Mouse (Mus musculus): Measurements from ENCODE around the gene Fam78a. TPM values are rescaled to one million over a fixed set of nuclear protein-coding genes. Genes with fewer than 3 reads are reported as not detected.

Gene Fam78a
- polyA plus RNA-seq, 1 experiment from 2014 or later = 0.46 TPM

GRCm38 (mm10) chr2:32119802-32120750 lies 35.4 kb upstream of the Fam78a start:
- H3K27ac ChIP-seq (replicated peaks) = no peak overlapping the region
- 87% methylated on average over 20 of the region's 20 CpGs for WGBS
- no peaks in the 10 kb centered on the region for H3K9me3 ChIP-seq (ENCODE audit: control insufficient read depth, low read length)
- no peak for DNase-seq (ENCODE audit: low spot score)
- TF ChIP-seq EP300 (optimal IDR thresholded peaks at IDR 0.05) (no peak), CTCF (IDR thresholded peaks at IDR 0.05; ENCODE audit: low read depth) (no peak)
- H3K4me2 ChIP-seq (replicated peaks; ENCODE audit: low read depth) = no peak overlapping the region
- no peaks in the 10 kb centered on the region for H3K27me3 ChIP-seq (ENCODE audit: control insufficient read depth, insufficient read depth, low read length)
- no peaks in the 10 kb centered on the region for H3K4me1 ChIP-seq (replicated peaks; ENCODE audit: control insufficient read depth, insufficient read depth)
- no peaks in the 10 kb centered on the region for H3K36me3 ChIP-seq (ENCODE audit: control insufficient read depth, insufficient read depth, low read length)
- H3K9ac ChIP-seq (ENCODE audit: low read length) = no peak overlapping the region
- no peak overlapping the region for H3K4me3 ChIP-seq (ENCODE audit: low read depth, low read length)
- no peak for ATAC-seq (ENCODE audit: low FRiP score, low TSS enrichment)

- Histone ChIP-seq H3K27me3 (ENCODE audit: control insufficient read depth, insufficient read depth, low read length) (no peaks in the 10 kb centered on the region), H3K9me3 (ENCODE audit: control insufficient read depth, low read length) (no peaks in the 10 kb centered on the region), H3K27ac (replicated peaks) (no peak overlapping the region), H3K4me2 (replicated peaks; ENCODE audit: low read depth) (no peak overlapping the region), H3K9ac (ENCODE audit: low read length) (no peak overlapping the region), H3K36me3 (ENCODE audit: control insufficient read depth, insufficient read depth, low read length) (no peaks in the 10 kb centered on the region), H3K4me3 (ENCODE audit: low read depth, low read length) (no peak overlapping the region), H3K4me1 (replicated peaks; ENCODE audit: control insufficient read depth, insufficient read depth) (no peaks in the 10 kb centered on the region)
- no peak for ATAC-seq (ENCODE audit: low FRiP score, low TSS enrichment)
- 86% methylated on average over 4 of the region's 4 CpGs for WGBS
- TF ChIP-seq EP300 (optimal IDR thresholded peaks at IDR 0.05) (no peak), CTCF (IDR thresholded peaks at IDR 0.05; ENCODE audit: low read depth) (no peak)
- no peak for DNase-seq (ENCODE audit: low spot score)
Observed at GRCm38 (mm10) chr2:32115851-32116268, 31.2 kb upstream of the Fam78a start.

GRCm38 (mm10) chr2:32112548-32112947 lies 27.9 kb upstream of the Fam78a start:
- Histone ChIP-seq H3K9ac (ENCODE audit: low read length) (no peak overlapping the region), H3K9me3 (ENCODE audit: control insufficient read depth, low read length) (no peaks in the 10 kb centered on the region), H3K4me1 (replicated peaks; ENCODE audit: control insufficient read depth, insufficient read depth) (no peaks in the 10 kb centered on the region), H3K27ac (replicated peaks) (no peak overlapping the region), H3K4me2 (replicated peaks; ENCODE audit: low read depth) (no peak overlapping the region), H3K4me3 (ENCODE audit: low read depth, low read length) (no peak overlapping the region), H3K36me3 (ENCODE audit: control insufficient read depth, insufficient read depth, low read length) (no peaks in the 10 kb centered on the region), H3K27me3 (ENCODE audit: control insufficient read depth, insufficient read depth, low read length) (no peaks in the 10 kb centered on the region)
- no peak for ATAC-seq (ENCODE audit: low FRiP score, low TSS enrichment)
- WGBS = 57% methylated on average over 2 of the region's 2 CpGs
- DNase-seq (ENCODE audit: low spot score) = no peak
- no peak for TF ChIP-seq EP300 (optimal IDR thresholded peaks at IDR 0.05)

- no peak for TF ChIP-seq CTCF (IDR thresholded peaks at IDR 0.05; ENCODE audit: low read depth)
- no peak for TF ChIP-seq EP300 (optimal IDR thresholded peaks at IDR 0.05)
- no peaks in the 10 kb centered on the region for H3K4me1 ChIP-seq (replicated peaks; ENCODE audit: control insufficient read depth, insufficient read depth)
Observed at GRCm38 (mm10) chr2:32111268-32111667, 26.6 kb upstream of the Fam78a start.

GRCm38 (mm10) chr2:32105930-32106329 lies 21.3 kb upstream of the Fam78a start:
- no peaks in the 10 kb centered on the region for H3K27me3 ChIP-seq (ENCODE audit: control insufficient read depth, insufficient read depth, low read length)
- H3K27ac ChIP-seq (replicated peaks) = peak overlapping the region; percentile 40
- no peaks in the 10 kb centered on the region for H3K36me3 ChIP-seq (ENCODE audit: control insufficient read depth, insufficient read depth, low read length)
- H3K9me3 ChIP-seq (ENCODE audit: control insufficient read depth, low read length) = no peaks in the 10 kb centered on the region
- H3K4me2 ChIP-seq (replicated peaks; ENCODE audit: low read depth) = no peak overlapping the region
- DNase-seq (ENCODE audit: low spot score) (no peak), ATAC-seq (ENCODE audit: low FRiP score, low TSS enrichment) (no peak)
- no peak overlapping the region for H3K4me3 ChIP-seq (ENCODE audit: low read depth, low read length)
- H3K9ac ChIP-seq (ENCODE audit: low read length) = no peak overlapping the region
- no peak for TF ChIP-seq EP300 (optimal IDR thresholded peaks at IDR 0.05)
- no peak for TF ChIP-seq CTCF (IDR thresholded peaks at IDR 0.05; ENCODE audit: low read depth)
- WGBS = 73% methylated on average over 7 of the region's 7 CpGs
- no peaks in the 10 kb centered on the region for H3K4me1 ChIP-seq (replicated peaks; ENCODE audit: control insufficient read depth, insufficient read depth)

More at GRCm38 (mm10) chr2:32111268-32111667, 26.6 kb upstream of the Fam78a start:
- no peak overlapping the region for H3K9ac ChIP-seq (ENCODE audit: low read length)
- WGBS = 94% methylated on average over 1 of the region's 1 CpGs
- no peak overlapping the region for H3K4me3 ChIP-seq (ENCODE audit: low read depth, low read length)
- H3K4me2 ChIP-seq (replicated peaks; ENCODE audit: low read depth) = no peak overlapping the region
- DNase-seq (ENCODE audit: low spot score) (no peak), ATAC-seq (ENCODE audit: low FRiP score, low TSS enrichment) (no peak)
- no peaks in the 10 kb centered on the region for H3K27me3 ChIP-seq (ENCODE audit: control insufficient read depth, insufficient read depth, low read length)
- H3K9me3 ChIP-seq (ENCODE audit: control insufficient read depth, low read length) = no peaks in the 10 kb centered on the region
- no peak overlapping the region for H3K27ac ChIP-seq (replicated peaks)
- H3K36me3 ChIP-seq (ENCODE audit: control insufficient read depth, insufficient read depth, low read length) = no peaks in the 10 kb centered on the region
